ENCODE assay signal across 8 mouse cellular contexts in genomic region chr14:55014591-55014990, GRCm38 (mm10). TPM values are rescaled to one million over a fixed set of nuclear protein-coding genes. Genes with fewer than 3 reads are reported as not detected.
DNase-seq lines count a peak whose midpoint lies in the region; ATAC-seq and TF ChIP-seq lines count a peak whose summit lies in the region.

No protein-coding gene starts in this region.

- peaks cover 10% of the 10 kb centered on the region; the same call in 1 of the 2 replicates for H3K36me3 ChIP-seq in thymus, adult 2 months (ENCODE audit: control insufficient read depth, insufficient read depth, low read length)
- H3K36me3 ChIP-seq in intestine, embryonic 15.5 days = 0 out of 2 replicates have a peak, but pooled peaks cover 5% of the 10 kb centered on the region

- H3K9ac ChIP-seq in intestine, embryonic 15.5 days = peak overlapping the region; percentile 68

- WGBS in thymus, adult 2 months = 2% methylated on average over 27 of the region's 27 CpGs
- WGBS in intestine, embryonic 15.5 days = under 1% methylated on average over 27 of the region's 27 CpGs

- peak overlapping the region; percentile 85 for H3K4me2 ChIP-seq in intestine, embryonic 15.5 days (replicated peaks)

- intact Hi-C loops in gastrocnemius, adult 2 months (cut with DNase I) = loop anchor here (1.0 to 2.0 kb wide), 2 partner anchors 114 to 172 kb away; no protein-coding TSS in a partner anchor

- H3K27ac ChIP-seq in gastrocnemius, adult 2 months = peak overlapping the region; percentile 92
- peak overlapping the region; percentile 79 for H3K27ac ChIP-seq in thymus, adult 2 months (ENCODE audit: control insufficient read depth, insufficient read depth, low read length)
- H3K27ac ChIP-seq in intestine, embryonic 15.5 days = peak overlapping the region; percentile 92

- no peak for DNase-seq in gastrocnemius, adult 2 months
- DNase-seq in gastrocnemius, postnatal 10 days = no peak
- DNase-seq in thymus, adult 2 months = no peak
- no peak for DNase-seq in thymus, adult 18-20 months
- no peak for DNase-seq in retina, postnatal 1 day
- no peak for DNase-seq in natural killer cell, adult 2 months (ENCODE audit: low spot score in 2 of 2)

- TF ChIP-seq CTCF in gastrocnemius, adult 2 months (IDR thresholded peaks at IDR 0.05) = no peak
- TF ChIP-seq CTCF in thymus, adult 2 months (IDR thresholded peaks at IDR 0.05; ENCODE audit: borderline replicate concordance, control insufficient read depth, extremely low read depth, insufficient read depth, low read length, poor library complexity) = no peak

- peak; percentile 73 for ATAC-seq in intestine, embryonic 15.5 days
- peak; percentile 38 for ATAC-seq in megakaryocyte-erythroid progenitor cell, adult 5-6 weeks (replicated peaks; ENCODE audit: low FRiP score, low TSS enrichment, poor library complexity, severe bottlenecking)

- peak overlapping the region; percentile 78 for H3K4me3 ChIP-seq in gastrocnemius, adult 2 months
- H3K4me3 ChIP-seq in thymus, adult 2 months (ENCODE audit: control insufficient read depth, insufficient read depth, low read length) = peak overlapping the region; percentile 96
- H3K4me3 ChIP-seq in intestine, embryonic 15.5 days (replicated peaks) = peak overlapping the region; percentile 53

- H3K4me1 ChIP-seq in thymus, adult 2 months (replicated peaks; ENCODE audit: control insufficient read depth, insufficient read depth, low read length) = peaks cover 5% of the 10 kb centered on the region
- H3K4me1 ChIP-seq in intestine, embryonic 15.5 days (replicated peaks) = no peaks in the 10 kb centered on the region

- no peaks in the 10 kb centered on the region for H3K9me3 ChIP-seq in intestine, embryonic 15.5 days

- H3K27me3 ChIP-seq in thymus, adult 2 months (ENCODE audit: control insufficient read depth, insufficient read depth, low read length) = no peaks in the 10 kb centered on the region
- H3K27me3 ChIP-seq in intestine, embryonic 15.5 days (replicated peaks) = no peaks in the 10 kb centered on the region

- no peak for TF ChIP-seq POLR2A in thymus, adult 2 months (IDR thresholded peaks at IDR 0.05; ENCODE audit: control insufficient read depth, extremely low read depth, insufficient read depth, low read length, poor library complexity)

RNA-seq across cellular contexts. Expression of gene Ngdn, which starts 0.7 kb away (rescaled TPM):
- total RNA-seq in gastrocnemius, adult 2 months (2021) = 10 to 100 TPM; 18.1 to 19.9 TPM
- total RNA-seq in gastrocnemius, postnatal 10 days (2021) = 10 to 100 TPM; 22.4 to 24.1 TPM
- polyA plus RNA-seq in thymus, adult 2 months (2012; rRNA removed) = 24.6 and 31.0 TPM in 2 replicates
- 83.1 and 84.9 TPM in 2 replicates for polyA plus RNA-seq in intestine, embryonic 15.5 days (2015; fragmentation: Nextera tagmentation; extraction: Ambion mirVana)
- 63.6 and 71.5 TPM in 2 replicates for total RNA-seq in megakaryocyte-erythroid progenitor cell, adult 5-6 weeks (2014; fragmentation: Nextera tagmentation)
- total RNA-seq in megakaryocyte-erythroid progenitor cell, adult 5-6 weeks (2017) = 53.4 and 64.6 TPM in 2 replicates

RNA-seq across cellular contexts. Expression of gene Myh7, which starts 20.2 kb away (rescaled TPM):
- 1,000 to 10,000 TPM in 1 of 2 experiments, 100 to 1,000 TPM in 1; 520 to 1,662 TPM for total RNA-seq in gastrocnemius, adult 2 months (2021)
- 100 to 1,000 TPM; 393 to 495 TPM for total RNA-seq in gastrocnemius, postnatal 10 days (2021)
- polyA plus RNA-seq in thymus, adult 2 months (2012; rRNA removed) = 0.23 and 0.96 TPM in 2 replicates
- polyA plus RNA-seq in intestine, embryonic 15.5 days (2015; fragmentation: Nextera tagmentation; extraction: Ambion mirVana) = 0.83 and 1.6 TPM in 2 replicates
- total RNA-seq in megakaryocyte-erythroid progenitor cell, adult 5-6 weeks (2014; fragmentation: Nextera tagmentation) = not detected in 2 replicates
- total RNA-seq in megakaryocyte-erythroid progenitor cell, adult 5-6 weeks (2017) = not detected in 2 replicates

RNA-seq across cellular contexts. Expression of gene Gm17428, which starts 37.9 kb away (rescaled TPM):
- not detected for total RNA-seq in gastrocnemius, adult 2 months (2021)
- total RNA-seq in gastrocnemius, postnatal 10 days (2021) = not detected
- not detected in 2 replicates for polyA plus RNA-seq in thymus, adult 2 months (2012; rRNA removed)
- not detected in 2 replicates for polyA plus RNA-seq in intestine, embryonic 15.5 days (2015; fragmentation: Nextera tagmentation; extraction: Ambion mirVana)
- not detected in 2 replicates for total RNA-seq in megakaryocyte-erythroid progenitor cell, adult 5-6 weeks (2014; fragmentation: Nextera tagmentation)
- not detected in 2 replicates for total RNA-seq in megakaryocyte-erythroid progenitor cell, adult 5-6 weeks (2017)

RNA-seq across cellular contexts. Expression of gene Myh6, which starts 47.9 kb away (rescaled TPM):
- total RNA-seq in gastrocnemius, adult 2 months (2021) = 100 to 1,000 TPM; 109 to 348 TPM
- 100 to 1,000 TPM in 1 of 2 experiments, 10 to 100 TPM in 1; 90.4 to 107 TPM for total RNA-seq in gastrocnemius, postnatal 10 days (2021)
- polyA plus RNA-seq in thymus, adult 2 months (2012; rRNA removed) = 13.4 and 159 TPM in 2 replicates
- polyA plus RNA-seq in intestine, embryonic 15.5 days (2015; fragmentation: Nextera tagmentation; extraction: Ambion mirVana) = 0.27 and 0.44 TPM in 2 replicates
- not detected in 2 replicates for total RNA-seq in megakaryocyte-erythroid progenitor cell, adult 5-6 weeks (2014; fragmentation: Nextera tagmentation)
- total RNA-seq in megakaryocyte-erythroid progenitor cell, adult 5-6 weeks (2017) = not detected in 2 replicates

Comparison
In these comparisons a context has a peak if more than half of its experiments do, and no peak if none do; other contexts are left out.
1. RNA of gene Myh7, which starts 20.2 kb away (total RNA-seq): 520 to 1,662 TPM in gastrocnemius, adult 2 months and 393 to 495 TPM in gastrocnemius, postnatal 10 days; not detected in megakaryocyte-erythroid progenitor cell, adult 5-6 weeks; every median in the first group is over 100 times any median in the second.
2. Peak in every context shown above with its lines, with median percentiles within 50 percentile points of each other: H3K27ac ChIP-seq and H3K4me3 ChIP-seq.